Mouse (Mus musculus): ENCODE measurements around the gene Lrrc23. TPM values are rescaled to one million over a fixed set of nuclear protein-coding genes. Genes with fewer than 3 reads are reported as not detected.

The Lrrc23 gene
- 0.35 and 0.68 TPM in 2 replicates for polyA plus RNA-seq (2016; fragmentation: Nextera tagmentation; extraction: Ambion mirVana)

DNA sequence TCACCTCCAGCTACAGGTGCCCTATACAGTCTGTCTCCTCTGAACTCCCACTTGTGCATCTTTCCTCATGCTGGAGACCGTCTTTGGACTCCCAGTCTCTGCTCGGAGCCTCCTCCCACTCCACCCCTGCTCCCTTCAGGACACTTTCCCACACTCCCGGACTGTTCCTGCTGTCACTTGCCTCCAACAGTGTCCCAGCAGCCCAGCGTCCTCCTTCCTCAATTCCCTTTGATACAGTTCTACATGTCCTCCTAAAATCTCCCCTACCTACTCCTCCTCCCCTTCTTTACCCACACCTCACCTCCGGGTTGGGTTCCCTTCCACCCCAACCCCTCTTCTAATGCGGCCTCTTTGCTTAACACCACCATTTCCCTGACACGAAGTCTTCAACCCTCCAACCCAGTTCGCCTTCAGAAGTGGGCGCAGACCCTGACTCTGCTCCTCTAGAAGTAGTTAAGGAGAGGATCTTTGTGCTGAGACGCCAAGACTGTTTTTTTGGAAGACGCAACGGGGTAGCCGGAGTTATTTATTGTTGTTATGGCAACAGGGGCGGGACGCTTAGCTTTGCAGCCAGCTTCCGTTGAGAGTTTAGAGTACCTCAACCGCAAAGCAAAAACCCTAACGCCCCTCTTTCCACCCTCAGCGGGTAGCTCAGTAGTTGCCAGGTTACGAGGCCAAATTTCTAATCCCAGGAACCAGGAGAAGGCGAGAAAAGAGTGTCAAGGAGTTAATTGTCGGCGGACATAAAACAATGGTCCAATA, at the start of gene Lrrc23:
Lrrc23 (minus strand) TSS at position 506 of the 762 bp plus-strand sequence.
- Histone ChIP-seq H3K27ac (peak within 1 kb of the TSS; percentile 50), H3K36me3 (no peaks in the 10 kb centered on the region), H3K27me3 (ENCODE audit: low read depth, poor library complexity, severe bottlenecking) (peaks cover 23% of the 10 kb centered on the region), H3K4me3 (peak within 1 kb of the TSS; percentile 51), H3K9me3 (replicated peaks) (no peaks in the 10 kb centered on the region), H3K4me1 (peaks cover 18% of the 10 kb centered on the region)
- DNase-seq (ENCODE audit: low spot score), result peak; percentile 67
- WGBS, result 4% methylated on average over 23 of the region's 23 CpGs

DNA sequence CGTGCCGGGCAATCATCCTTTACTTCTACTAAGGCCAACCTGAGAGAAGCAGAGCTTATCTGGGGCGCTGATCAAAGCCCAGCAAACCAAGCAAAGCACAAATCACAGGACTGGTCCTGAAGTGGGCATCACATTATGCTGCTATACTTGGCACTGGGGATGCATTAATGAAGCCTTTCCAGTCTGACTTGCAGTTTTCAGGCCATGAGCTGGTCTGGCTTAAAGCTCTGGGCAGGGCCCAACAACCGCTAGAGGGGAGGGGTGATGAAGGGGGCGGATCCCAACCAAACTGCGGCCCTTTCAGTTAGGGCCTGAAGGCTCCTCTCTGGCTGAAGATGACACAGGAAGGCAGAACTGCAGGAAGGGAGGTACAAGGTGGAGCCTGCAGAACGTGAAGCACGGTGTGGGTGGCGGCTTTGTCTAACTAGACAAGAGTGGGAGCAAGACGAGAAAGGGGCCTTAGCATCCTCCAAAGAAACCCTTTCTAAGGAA, 48.6 kb upstream of the Lrrc23 start:
- Histone ChIP-seq H3K4me1 (peaks cover 30% of the 10 kb centered on the region), H3K36me3 (peaks cover 64% of the 10 kb centered on the region), H3K4me3 (peak overlapping the region; percentile 80), H3K9me3 (replicated peaks) (no peaks in the 10 kb centered on the region), H3K27ac (peak overlapping the region; percentile 90), H3K27me3 (ENCODE audit: low read depth, poor library complexity, severe bottlenecking) (no peaks in the 10 kb centered on the region)
- 25% methylated on average over 10 of the region's 10 CpGs for WGBS
- peak; percentile 53 for DNase-seq (ENCODE audit: low spot score)

DNA sequence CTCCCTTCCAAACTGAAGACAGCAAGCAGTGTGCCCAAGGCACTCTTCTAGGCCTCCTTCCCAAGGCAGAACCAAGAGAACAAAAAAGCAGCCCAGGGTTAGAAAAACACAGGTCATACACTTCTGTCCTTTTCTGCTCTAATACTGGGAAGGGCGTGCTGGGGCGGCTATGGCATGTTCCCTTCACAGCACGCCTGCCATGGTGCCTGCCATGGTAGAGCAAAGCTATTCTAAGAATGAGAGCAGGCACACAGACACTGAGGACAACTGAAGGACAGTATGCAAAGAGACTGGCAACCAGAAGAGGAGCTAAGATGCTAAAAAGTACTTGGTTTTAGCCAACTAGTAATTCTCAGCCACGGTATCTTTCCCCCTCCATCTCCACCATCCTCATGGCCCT, 42.5 kb upstream of the Lrrc23 start:
- H3K36me3 ChIP-seq, result peaks cover 99% of the 10 kb centered on the region
- DNase-seq (ENCODE audit: low spot score), result no peak
- H3K27ac ChIP-seq, result no peak overlapping the region
- no peaks in the 10 kb centered on the region for H3K4me1 ChIP-seq
- H3K4me3 ChIP-seq, result no peak overlapping the region
- H3K27me3 ChIP-seq (ENCODE audit: low read depth, poor library complexity, severe bottlenecking), result no peaks in the 10 kb centered on the region
- WGBS, result 98% methylated on average over 4 of the region's 4 CpGs
- H3K9me3 ChIP-seq (replicated peaks), result no peaks in the 10 kb centered on the region

DNA sequence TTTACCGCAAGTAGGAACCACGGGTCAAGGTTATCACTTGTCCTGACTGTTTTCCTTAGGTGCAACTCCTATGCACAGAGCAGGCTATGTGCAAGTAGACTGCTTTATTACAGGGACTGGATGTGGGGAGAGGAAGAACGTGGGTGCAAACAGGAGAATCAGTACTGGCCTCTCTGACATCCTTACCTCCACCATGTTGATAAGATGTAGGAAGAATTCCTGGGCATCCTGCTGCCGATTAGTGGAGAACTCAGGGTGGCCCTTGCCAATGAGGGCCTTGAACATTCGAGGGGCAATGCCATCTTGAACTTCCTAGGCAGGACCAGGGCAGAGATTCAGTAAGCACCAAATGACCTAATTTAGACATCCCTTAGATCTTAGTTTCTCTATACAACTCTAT, 41.4 kb upstream of the Lrrc23 start:
- 94% methylated on average over 5 of the region's 5 CpGs for WGBS
- Histone ChIP-seq H3K4me1 (no peaks in the 10 kb centered on the region), H3K36me3 (peaks cover 100% of the 10 kb centered on the region)

DNA sequence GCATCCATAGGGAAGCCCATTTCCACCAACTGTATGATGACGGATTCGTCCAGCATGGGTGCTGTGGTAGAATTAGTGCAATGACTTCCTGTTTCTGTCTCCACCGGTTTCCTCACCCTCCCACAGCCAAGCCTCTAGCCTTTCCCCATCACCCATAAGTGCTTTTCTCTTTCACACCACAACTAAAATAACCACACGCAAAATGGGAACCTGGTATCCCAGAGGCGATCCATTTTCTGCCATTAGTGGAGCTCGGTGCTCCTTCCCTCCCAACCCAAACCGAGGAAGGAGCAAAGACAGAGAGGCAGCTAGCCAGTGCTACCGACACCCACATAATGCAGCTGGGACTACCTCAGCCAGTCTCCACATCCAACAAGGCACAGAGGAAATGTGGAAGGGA, 38.4 kb upstream of the Lrrc23 start:
- Histone ChIP-seq H3K9me3 (replicated peaks) (no peaks in the 10 kb centered on the region), H3K4me3 (no peak overlapping the region), H3K27me3 (ENCODE audit: low read depth, poor library complexity, severe bottlenecking) (no peaks in the 10 kb centered on the region), H3K27ac (no peak overlapping the region), H3K36me3 (peaks cover 84% of the 10 kb centered on the region), H3K4me1 (peaks cover 18% of the 10 kb centered on the region)
- 89% methylated on average over 8 of the region's 8 CpGs for WGBS
- no peak for DNase-seq (ENCODE audit: low spot score)

More for the DNA sequence above, 41.4 kb upstream of the Lrrc23 start:
- Histone ChIP-seq H3K27ac (no peak overlapping the region), H3K9me3 (replicated peaks) (no peaks in the 10 kb centered on the region), H3K27me3 (ENCODE audit: low read depth, poor library complexity, severe bottlenecking) (no peaks in the 10 kb centered on the region), H3K4me3 (no peak overlapping the region)
- DNase-seq (ENCODE audit: low spot score), result no peak

DNA sequence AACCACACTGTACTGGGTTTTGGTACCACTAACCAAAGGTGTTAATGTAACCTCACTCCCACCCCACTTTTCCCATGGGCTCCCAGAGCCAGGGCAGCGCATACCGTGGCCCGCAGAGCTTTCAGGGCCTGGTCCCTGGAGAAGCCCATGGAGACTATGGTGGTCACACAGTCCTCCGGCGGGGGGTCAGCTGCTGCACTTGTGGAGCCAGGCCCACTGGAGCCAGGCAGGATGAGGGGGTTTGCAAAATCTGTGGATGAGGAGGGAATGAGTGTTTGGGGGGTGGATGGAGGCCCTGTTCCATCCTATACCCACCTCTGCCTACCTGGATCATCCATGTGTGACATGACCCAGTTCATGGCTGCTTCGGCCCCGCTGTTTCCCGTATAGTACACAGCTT, 38.0 kb upstream of the Lrrc23 start:
- no peaks in the 10 kb centered on the region for H3K9me3 ChIP-seq (replicated peaks)
- DNase-seq (ENCODE audit: low spot score), result no peak
- H3K4me3 ChIP-seq, result no peak overlapping the region
- no peak overlapping the region for H3K27ac ChIP-seq
- no peaks in the 10 kb centered on the region for H3K27me3 ChIP-seq (ENCODE audit: low read depth, poor library complexity, severe bottlenecking)
- peaks cover 22% of the 10 kb centered on the region for H3K4me1 ChIP-seq
- peaks cover 83% of the 10 kb centered on the region for H3K36me3 ChIP-seq
- WGBS, result 98% methylated on average over 8 of the region's 8 CpGs

DNA sequence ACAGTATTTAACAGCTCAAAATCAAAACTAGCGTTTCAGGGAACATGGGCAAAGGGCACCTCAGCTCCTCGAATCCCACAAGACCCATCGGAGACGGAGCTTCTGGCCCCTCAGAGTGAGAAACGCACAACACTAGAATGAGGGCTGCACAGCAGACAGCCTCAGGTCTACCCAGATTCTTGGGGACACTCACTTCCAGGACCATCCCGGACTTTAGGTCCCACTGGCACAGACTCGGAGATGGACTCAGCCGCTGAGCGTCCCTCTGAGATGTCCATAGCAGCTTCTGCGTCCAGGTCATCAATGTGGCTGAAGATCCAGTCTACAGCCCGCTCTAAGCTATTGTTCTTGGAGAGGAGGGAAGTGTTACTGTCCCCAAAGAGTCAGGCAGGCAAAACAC, 37.6 kb upstream of the Lrrc23 start:
- Histone ChIP-seq H3K4me1 (peaks cover 26% of the 10 kb centered on the region), H3K4me3 (no peak overlapping the region), H3K27ac (no peak overlapping the region), H3K27me3 (ENCODE audit: low read depth, poor library complexity, severe bottlenecking) (no peaks in the 10 kb centered on the region), H3K9me3 (replicated peaks) (no peaks in the 10 kb centered on the region), H3K36me3 (peaks cover 83% of the 10 kb centered on the region)
- DNase-seq (ENCODE audit: low spot score), result no peak
- WGBS, result 95% methylated on average over 11 of the region's 11 CpGs

DNA sequence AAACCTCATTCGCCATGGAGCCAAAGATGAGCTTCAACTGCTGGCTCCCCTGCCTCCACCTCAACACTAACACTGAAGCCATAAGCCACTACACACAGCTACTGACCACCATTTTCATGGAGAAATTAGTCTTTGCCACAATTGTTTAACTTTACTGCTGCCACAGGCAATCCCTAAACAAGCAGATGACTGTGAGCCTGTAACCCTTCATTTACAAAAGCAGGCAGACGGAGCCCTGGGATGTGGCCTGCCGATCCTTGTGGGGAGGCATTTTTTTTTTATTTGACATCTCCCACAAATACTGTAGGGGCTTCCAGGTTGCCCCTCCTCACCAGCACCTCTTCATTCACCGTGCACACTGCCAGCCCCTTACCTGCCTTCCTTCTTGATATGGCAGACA, 37.1 kb upstream of the Lrrc23 start:
- DNase-seq (ENCODE audit: low spot score), result no peak
- no peaks in the 10 kb centered on the region for H3K27me3 ChIP-seq (ENCODE audit: low read depth, poor library complexity, severe bottlenecking)
- H3K4me3 ChIP-seq, result no peak overlapping the region
- 92% methylated on average over 4 of the region's 4 CpGs for WGBS
- peaks cover 31% of the 10 kb centered on the region for H3K4me1 ChIP-seq
- H3K9me3 ChIP-seq (replicated peaks), result no peaks in the 10 kb centered on the region
- H3K27ac ChIP-seq, result no peak overlapping the region
- H3K36me3 ChIP-seq, result peaks cover 83% of the 10 kb centered on the region

DNA sequence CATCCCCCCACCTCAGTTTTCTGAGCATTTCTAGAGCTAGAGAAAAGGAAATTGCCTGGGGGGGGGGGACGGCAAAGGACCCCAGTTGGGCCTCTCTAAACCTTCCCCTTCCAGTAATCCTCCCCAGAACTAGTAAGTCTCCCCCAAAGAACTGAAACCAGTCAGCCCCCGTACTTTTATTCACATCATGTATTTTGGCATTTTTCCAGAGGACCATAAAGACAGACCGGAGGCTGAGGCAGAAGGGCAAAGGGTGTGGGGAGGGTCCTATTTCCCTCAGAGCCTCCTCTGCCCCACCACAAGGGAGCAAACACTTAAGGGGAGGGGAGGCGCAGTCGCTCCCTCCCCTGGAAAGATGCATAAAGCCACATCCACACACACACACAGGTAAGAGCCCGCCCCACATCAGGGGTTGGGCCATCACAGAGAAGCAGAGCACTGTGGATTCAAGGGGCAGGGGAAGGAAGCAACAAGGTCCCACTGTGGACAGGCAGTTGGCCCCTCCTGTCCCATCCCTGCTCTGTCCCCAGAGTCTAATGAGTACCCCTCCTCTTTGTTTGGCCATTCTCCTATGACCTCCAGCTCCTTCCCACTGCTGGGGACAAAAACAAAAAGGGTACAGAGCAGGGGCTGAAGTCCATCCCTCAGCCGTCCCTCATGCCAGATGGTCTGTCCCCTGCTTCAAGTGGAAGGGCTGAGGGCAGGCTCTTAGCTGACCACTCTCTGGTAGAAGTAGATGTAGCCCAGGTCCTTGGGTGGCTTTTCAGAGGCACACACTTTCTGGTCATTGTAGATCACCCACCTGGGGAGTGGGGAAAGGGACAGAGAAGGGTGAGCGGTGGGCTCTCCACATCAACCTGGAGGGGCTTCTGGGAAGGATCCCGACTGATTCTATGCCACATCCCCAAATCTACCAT, 35.6 kb upstream of the Lrrc23 start:
- 85% methylated on average over 9 of the region's 9 CpGs for WGBS
- peak overlapping the region; percentile 95 for H3K27ac ChIP-seq
- no peaks in the 10 kb centered on the region for H3K27me3 ChIP-seq (ENCODE audit: low read depth, poor library complexity, severe bottlenecking)
- no peaks in the 10 kb centered on the region for H3K9me3 ChIP-seq (replicated peaks)
- H3K36me3 ChIP-seq, result peaks cover 83% of the 10 kb centered on the region
- DNase-seq (ENCODE audit: low spot score), result no peak
- peaks cover 34% of the 10 kb centered on the region for H3K4me1 ChIP-seq
- H3K4me3 ChIP-seq, result peak overlapping the region; percentile 69; the same call in 1 of the 2 replicates

DNA sequence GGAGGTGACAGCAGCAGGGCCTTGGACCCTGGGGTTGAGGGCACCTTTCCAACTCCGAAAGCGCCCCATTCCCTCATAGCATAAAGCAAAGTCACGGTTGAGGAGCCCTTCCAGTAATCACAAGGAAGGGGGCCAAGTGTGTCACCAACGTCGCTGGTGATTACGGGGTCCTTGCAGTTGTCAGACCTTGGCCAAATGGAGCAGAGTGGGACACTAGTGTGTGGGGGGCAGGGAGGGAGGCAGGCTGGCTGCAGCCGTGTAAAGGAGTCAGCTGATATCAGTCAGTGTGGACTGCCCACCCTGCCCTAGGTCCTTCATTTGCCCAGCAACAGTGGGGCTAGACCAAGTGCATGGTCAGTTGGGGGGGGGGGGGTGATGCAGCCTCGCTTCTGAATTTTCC, 34.9 kb upstream of the Lrrc23 start:
- Histone ChIP-seq H3K4me1 (peaks cover 41% of the 10 kb centered on the region), H3K27me3 (ENCODE audit: low read depth, poor library complexity, severe bottlenecking) (no peaks in the 10 kb centered on the region), H3K27ac (peak overlapping the region; percentile 95), H3K9me3 (replicated peaks) (no peaks in the 10 kb centered on the region), H3K4me3 (peak overlapping the region; percentile 69), H3K36me3 (peaks cover 80% of the 10 kb centered on the region)
- 36% methylated on average over 8 of the region's 8 CpGs for WGBS
- DNase-seq (ENCODE audit: low spot score), result peak; percentile 50

DNA sequence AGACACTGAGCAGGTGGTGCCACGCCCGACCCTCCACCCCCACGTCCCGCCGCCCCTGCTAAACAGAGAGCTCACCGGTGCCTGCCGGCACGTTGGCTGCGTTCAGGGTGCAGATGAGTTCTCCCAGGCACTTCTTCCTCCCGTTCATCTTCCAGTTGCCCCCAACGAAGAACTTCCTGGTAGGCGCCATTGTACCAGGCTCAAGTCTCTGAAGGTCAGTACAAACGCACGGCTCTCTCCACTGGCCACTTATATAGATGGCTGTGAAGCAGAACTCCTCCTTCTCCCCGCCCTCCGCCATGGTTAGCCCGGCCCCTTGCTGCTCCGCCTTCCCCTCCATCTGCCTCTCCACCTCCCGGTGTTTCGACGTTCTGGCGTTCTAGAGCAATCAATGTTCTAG, 34.4 kb upstream of the Lrrc23 start, which contains the start of gene Tpi1:
Tpi1 (minus strand) TSS at position 364 of the 400 bp plus-strand sequence.
- peaks cover 46% of the 10 kb centered on the region for H3K4me1 ChIP-seq
- under 1% methylated on average over 22 of the region's 22 CpGs for WGBS
- peak; percentile 87 for DNase-seq (ENCODE audit: low spot score)
- H3K27me3 ChIP-seq (ENCODE audit: low read depth, poor library complexity, severe bottlenecking), result no peaks in the 10 kb centered on the region
- no peaks in the 10 kb centered on the region for H3K9me3 ChIP-seq (replicated peaks)
- peak within 1 kb of the TSS; percentile 95 for H3K27ac ChIP-seq
- H3K36me3 ChIP-seq, result peaks cover 75% of the 10 kb centered on the region
- H3K4me3 ChIP-seq, result peak within 1 kb of the TSS; percentile 69

DNA sequence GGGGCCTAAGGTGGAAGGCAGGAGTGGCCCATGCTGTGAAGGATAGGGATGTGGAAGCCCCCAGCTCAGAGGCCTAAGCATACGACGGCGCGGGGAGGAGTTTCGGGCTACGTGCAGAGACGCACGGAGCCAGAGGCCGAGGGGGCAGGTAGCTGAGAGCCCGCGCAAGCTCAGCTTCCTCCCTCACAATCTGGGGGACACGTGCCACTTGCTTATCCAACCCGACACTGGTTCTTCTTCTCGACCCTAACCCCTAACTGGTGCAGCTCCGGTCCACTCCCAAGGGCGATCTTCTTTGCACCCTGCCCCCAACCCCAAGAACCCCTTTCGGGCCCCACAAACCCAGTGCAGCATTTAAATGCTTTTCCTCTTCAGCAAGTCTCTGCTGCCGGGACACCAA, 34.0 kb upstream of the Lrrc23 start:
- Histone ChIP-seq H3K27me3 (ENCODE audit: low read depth, poor library complexity, severe bottlenecking) (no peaks in the 10 kb centered on the region), H3K36me3 (peaks cover 71% of the 10 kb centered on the region), H3K4me3 (peak overlapping the region; percentile 69), H3K4me1 (peaks cover 50% of the 10 kb centered on the region), H3K9me3 (replicated peaks) (no peaks in the 10 kb centered on the region), H3K27ac (peak overlapping the region; percentile 95)
- DNase-seq (ENCODE audit: low spot score), result peak; percentile 80
- WGBS, result under 1% methylated on average over 18 of the region's 18 CpGs

DNA sequence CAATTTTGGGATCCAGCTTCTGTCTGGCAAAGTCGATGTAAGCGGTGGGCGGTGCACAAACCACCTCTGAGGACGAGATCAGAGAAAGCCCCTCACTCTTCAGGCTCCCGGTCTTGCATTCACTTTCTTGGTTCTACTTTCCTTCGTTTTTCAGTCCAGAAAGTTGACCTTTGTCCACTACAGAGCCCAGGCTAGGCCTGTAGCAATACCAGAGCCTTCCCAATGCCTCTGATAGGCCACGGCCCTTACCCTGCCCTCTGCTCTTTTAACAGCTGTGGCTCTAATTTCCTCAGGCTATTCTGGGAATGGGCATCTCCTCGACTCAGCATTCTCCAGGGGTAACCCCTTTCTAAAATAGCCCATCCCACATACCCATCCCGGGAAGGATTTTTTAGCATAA, 33.3 kb upstream of the Lrrc23 start:
- H3K36me3 ChIP-seq, result peaks cover 64% of the 10 kb centered on the region
- no peaks in the 10 kb centered on the region for H3K9me3 ChIP-seq (replicated peaks)
- no peak for DNase-seq (ENCODE audit: low spot score)
- peak overlapping the region; percentile 95 for H3K27ac ChIP-seq
- no peaks in the 10 kb centered on the region for H3K27me3 ChIP-seq (ENCODE audit: low read depth, poor library complexity, severe bottlenecking)
- 25% methylated on average over 9 of the region's 9 CpGs for WGBS
- H3K4me1 ChIP-seq, result peaks cover 56% of the 10 kb centered on the region
- peak overlapping the region; percentile 69 for H3K4me3 ChIP-seq
